16 mouse cellular contexts compared by ENCODE assay signal in the genomic region with DNA sequence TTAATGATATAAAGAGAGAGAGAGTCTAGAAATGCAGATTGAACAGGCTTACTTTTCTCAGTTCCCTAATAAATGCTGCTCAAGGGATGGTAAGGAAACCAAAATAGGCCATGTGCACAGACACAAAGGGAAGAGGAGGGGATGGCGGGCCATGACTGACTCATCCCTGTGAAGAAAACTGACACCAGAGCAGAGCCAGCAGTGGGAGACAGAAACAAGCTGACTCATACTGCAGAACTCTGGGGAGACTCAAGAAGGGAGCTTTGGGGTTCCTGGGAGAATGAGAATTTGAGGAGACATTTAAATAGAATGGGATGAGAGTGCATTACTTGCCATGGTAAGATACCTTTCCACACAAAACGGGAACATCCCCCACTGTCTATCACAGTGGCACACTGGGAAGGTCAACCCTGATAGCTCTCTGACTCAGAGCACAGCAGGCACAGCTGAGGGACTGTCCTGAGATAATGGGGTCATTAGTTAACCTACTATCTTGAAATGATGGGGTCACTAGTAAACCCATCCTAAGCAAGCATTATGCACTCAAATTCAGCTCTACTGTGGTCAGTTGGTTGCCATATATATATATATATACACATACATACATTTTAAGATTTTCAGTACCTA. TPM values are rescaled to one million over a fixed set of nuclear protein-coding genes. Genes with fewer than 3 reads are reported as not detected.
DNase-seq lines count a peak whose midpoint lies in the region; TF ChIP-seq lines count a peak whose summit lies in the region.
"Had no signal": no experiment of that assay in that cellular context is flagged by ENCODE, and none has a peak within 500 bp of the region (broad histone marks: within the 10 kb centered on the region; RNA-seq: fewer than 3 reads in every experiment).

No protein-coding gene starts in this region.

- H3K79me2 ChIP-seq in macrophage (ENCODE audit: inconsistent target): no peaks in the 10 kb centered on the region

- WGBS in macrophage (ENCODE audit: missing documents): 55% methylated on average over 2 of the region's 2 CpGs
- 66% methylated on average over 2 of the region's 2 CpGs for WGBS in midbrain, embryonic 10.5 days

- no peak for TF ChIP-seq POLR2A in embryonic fibroblast, embryonic 13.5 days (IDR thresholded peaks at IDR 0.05; ENCODE audit: low read depth, low read length)

- no peaks in the 10 kb centered on the region for H3K4me1 ChIP-seq in embryonic fibroblast, embryonic 13.5 days (ENCODE audit: control insufficient read depth, insufficient read depth, low read length)
- no peaks in the 10 kb centered on the region for H3K4me1 ChIP-seq in midbrain, embryonic 10.5 days
- H3K4me1 ChIP-seq: hindbrain, embryonic 15.5 days; limb, embryonic 12.5 days had no signal

- H3K36me3 ChIP-seq in macrophage (ENCODE audit: inconsistent target): no peaks in the 10 kb centered on the region
- H3K36me3 ChIP-seq in midbrain, embryonic 10.5 days: no peaks in the 10 kb centered on the region
- H3K36me3 ChIP-seq: hindbrain, embryonic 15.5 days; limb, embryonic 12.5 days had no signal

- intact Hi-C loops in left cerebral cortex, postnatal 10 days (cut with DNase I): no loop called here
- intact Hi-C loops in gastrocnemius, postnatal 36 days (cut with DNase I): no loop called here

- no peaks in the 10 kb centered on the region for H3K27me3 ChIP-seq in midbrain, embryonic 10.5 days (ENCODE audit: low read depth, poor library complexity, severe bottlenecking)
- H3K27me3 ChIP-seq: hindbrain, embryonic 15.5 days; limb, embryonic 12.5 days had no signal

- DNase-seq in left cerebral cortex, adult 11 months (ENCODE audit: low spot score): peak; percentile 71
- DNase-seq in left cerebral cortex, postnatal 10 days (ENCODE audit: extremely low spot score in 1 of 2, low spot score in 2 of 2): no peak
- DNase-seq in MN1 (ENCODE audit: low spot score): peak; percentile 71
- DNase-seq in c-Kit-positive CD71-positive TER-119-positive erythroid progenitor cells, embryonic 14.5 days (ENCODE audit: low spot score): no peak
- DNase-seq in gastrocnemius, postnatal 36 days: no peak
- DNase-seq in midbrain, embryonic 10.5 days (ENCODE audit: low spot score): no peak
- DNase-seq: cerebellum, adult 11 months; embryo, embryonic 11 days; gastrocnemius, postnatal 14 days; liver, postnatal 0 days had no signal

- no peak for TF ChIP-seq CTCF in embryonic fibroblast, embryonic 13.5 days (IDR thresholded peaks at IDR 0.05; ENCODE audit: borderline replicate concordance, insufficient read depth, low read length)

- H3K27ac ChIP-seq in embryonic fibroblast, embryonic 13.5 days (ENCODE audit: insufficient read depth, low read length): peak overlapping the region; percentile 34; the same call in 1 of the 2 replicates
- H3K27ac ChIP-seq in macrophage: peak overlapping the region; percentile 15
- H3K27ac ChIP-seq in midbrain, embryonic 10.5 days (replicated peaks): no peak overlapping the region
- H3K27ac ChIP-seq: hindbrain, embryonic 15.5 days; limb, embryonic 12.5 days had no signal

- no peaks in the 10 kb centered on the region for H3K9me3 ChIP-seq in midbrain, embryonic 10.5 days (replicated peaks)
- H3K9me3 ChIP-seq: hindbrain, embryonic 15.5 days had no signal

- no peak overlapping the region for H3K4me3 ChIP-seq in embryonic fibroblast, embryonic 13.5 days (ENCODE audit: insufficient read depth, low read length)
- no peak overlapping the region for H3K4me3 ChIP-seq in macrophage (ENCODE audit: inconsistent target)
- H3K4me3 ChIP-seq in midbrain, embryonic 10.5 days: no peak overlapping the region
- H3K4me3 ChIP-seq: hindbrain, embryonic 15.5 days; limb, embryonic 12.5 days had no signal

RNA-seq across cellular contexts. Expression of gene Ripply2, which starts 15.3 kb away (rescaled TPM):
- total RNA-seq in left cerebral cortex, postnatal 10 days (2021): 1 to 10 TPM; 4.4 to 6.5 TPM
- polyA plus RNA-seq in embryonic fibroblast, embryonic 13.5 days (2011; ENCODE audit: insufficient read length, low read depth, missing spikeins): not detected in 2 replicates
- not detected for total RNA-seq in macrophage (2018; cell fraction: chromatin; rRNA removed)
- not detected for total RNA-seq in macrophage (2018; cell fraction: cytosol; rRNA removed)
- total RNA-seq in macrophage (2018; cell fraction: nucleus; rRNA removed): not detected
- polyA plus RNA-seq in macrophage (2018): not detected in 3 replicates
- not detected for total RNA-seq in gastrocnemius, postnatal 36 days (2021)
- 0.52 and 1.0 TPM in 2 replicates for polyA plus RNA-seq in midbrain, embryonic 10.5 days (2016; fragmentation: Nextera tagmentation; extraction: Ambion mirVana)
- total RNA-seq: gastrocnemius, postnatal 14 days; megakaryocyte-erythroid progenitor cell, adult 5-6 weeks had no signal
- polyA plus RNA-seq: limb, embryonic 12.5 days; liver, postnatal 0 days; urinary bladder, adult 2 months had no signal

RNA-seq across cellular contexts. Expression of gene Cyb5r4, which starts 21.7 kb away (rescaled TPM):
- 10 to 100 TPM; 30.3 to 32.0 TPM for total RNA-seq in left cerebral cortex, postnatal 10 days (2021)
- polyA plus RNA-seq in embryonic fibroblast, embryonic 13.5 days (2011; ENCODE audit: insufficient read length, low read depth, missing spikeins): 35.6 and 38.7 TPM in 2 replicates
- 10 to 100 TPM; 23.7 to 70.7 (median 55.3) TPM for total RNA-seq in macrophage (2018; cell fraction: chromatin; rRNA removed)
- total RNA-seq in macrophage (2018; cell fraction: cytosol; rRNA removed): 10 to 100 TPM; 69.4 to 97.6 (median 85.3) TPM
- total RNA-seq in macrophage (2018; cell fraction: nucleus; rRNA removed): 10 to 100 TPM; 30.7 to 68.4 (median 47.9) TPM
- 79.1 to 99.8 TPM (median 82.8 TPM) in 3 replicates for polyA plus RNA-seq in macrophage (2018)
- 10 to 100 TPM; 29.2 to 30.5 TPM for total RNA-seq in gastrocnemius, postnatal 36 days (2021)
- 98.6 and 102 TPM in 2 replicates for polyA plus RNA-seq in midbrain, embryonic 10.5 days (2016; fragmentation: Nextera tagmentation; extraction: Ambion mirVana)

Comparison
In these comparisons a context has a peak if more than half of its experiments do, and no peak if none do; other contexts are left out.
1. DNase-seq: peak in left cerebral cortex, adult 11 months (single experiment) and MN1 (single experiment); none in left cerebral cortex, postnatal 10 days (0 of 2), c-Kit-positive CD71-positive TER-119-positive erythroid progenitor cells, embryonic 14.5 days (single experiment), gastrocnemius, postnatal 36 days (0 of 2) and midbrain, embryonic 10.5 days (single experiment).